Mouse (Mus musculus) CH12.LX (cell line): Measurements from ENCODE around the gene Upf1.

Experiments
- CTCF ChIP-seq, 2 experiments: IDR thresholded peaks in 1 of 2; conservative IDR thresholded peaks in 1 of 2; 2 replicates each; pipeline ENCODE4 v1.5.1; 2011 to 2012; ENCODE audit warnings: low read depth in 2 of 2, low read length in 2 of 2, improper control_type of control experiment in 1 of 2, inconsistent platforms in 1 of 2, mild to moderate bottlenecking in 1 of 2, moderate library complexity in 1 of 2
- JUN ChIP-seq: IDR thresholded peaks from 2 replicates; pipeline ENCODE4 v1.6.1; 2011; ENCODE audit warnings: low read depth, mild to moderate bottlenecking, low read length, improper control_type of control experiment, moderate library complexity; ENCODE audit not compliant: insufficient read depth
- POLR2AphosphoS2 ChIP-seq: IDR thresholded peaks from 2 replicates; pipeline ENCODE4 v1.6.1; 2011; ENCODE audit warnings: low read depth, low read length, improper control_type of control experiment

- TF ChIP-seq POLR2AphosphoS2 (no peak), CTCF (conservative IDR thresholded peaks at IDR 0.05 in 1 of 2, IDR thresholded peaks at IDR 0.05 in 1 of 2; ENCODE audit: low read depth in 2 of 2, low read length in 2 of 2) (no peak), JUN (no peak)
Observed at GRCm38 (mm10) chr8:70332878-70333202, 20.2 kb downstream of the Upf1 start.
